Mouse (Mus musculus) ES-CJ7 (cell line): Measurements from ENCODE around the gene Gart.
"Not testable (repeated sequence)": the region's sequence is repeated elsewhere in the genome, so short reads cannot be mapped to it uniquely, and the experiment has no call there.

Source experiments
- DNase-seq: peaks from one replicate; pipeline ENCODE4 v3.0.0; 2011; ENCODE audit warnings: low read depth, low spot score

Gart gene

GRCm38 (mm10) chr16:91648220-91648550, 1.4 kb upstream of the Gart start:
- DNase-seq = peak; percentile 66

GRCm38 (mm10) chr16:91647461-91648219, 888 bp upstream of the Gart start, which contains the start of gene Son:
Gene Son, plus strand, starts transcription at chr16:91647506.
- peak; percentile 97 for DNase-seq

GRCm38 (mm10) chr16:91645995-91646602, 653 bp downstream of the Gart start:
- DNase-seq = peak; percentile 62

- DNase-seq = not testable (repeated sequence)
Observed at GRCm38 (mm10) chr16:91645420-91645819, 1.3 kb downstream of the Gart start.

GRCm38 (mm10) chr16:91644901-91645300, 1.9 kb downstream of the Gart start:
- no peak for DNase-seq

- no peak for DNase-seq
Observed at GRCm38 (mm10) chr16:91640171-91640570, 6.6 kb downstream of the Gart start.

- no peak for DNase-seq
Observed at GRCm38 (mm10) chr16:91639636-91640035, 7.1 kb downstream of the Gart start.

GRCm38 (mm10) chr16:91639161-91639560, 7.6 kb downstream of the Gart start:
- DNase-seq = no peak

- DNase-seq = no peak
Observed at GRCm38 (mm10) chr16:91633641-91634040, 13.1 kb downstream of the Gart start.

- DNase-seq = no peak
Observed at GRCm38 (mm10) chr16:91632940-91633339, 13.8 kb downstream of the Gart start.

- no peak for DNase-seq
Observed at GRCm38 (mm10) chr16:91632439-91632838, 14.3 kb downstream of the Gart start.

GRCm38 (mm10) chr16:91630584-91630983, 16.2 kb downstream of the Gart start:
- no peak for DNase-seq

- DNase-seq = no peak
Observed at GRCm38 (mm10) chr16:91629749-91630148, 17.0 kb downstream of the Gart start.

- DNase-seq = no peak
Observed at GRCm38 (mm10) chr16:91628673-91629072, 18.1 kb downstream of the Gart start.

GRCm38 (mm10) chr16:91627831-91628230, 18.9 kb downstream of the Gart start:
- DNase-seq = no peak

- DNase-seq = no peak
Observed at GRCm38 (mm10) chr16:91623074-91623473, 23.7 kb downstream of the Gart start.

- peak; percentile 51 for DNase-seq
Observed at GRCm38 (mm10) chr16:91620991-91621390, 25.8 kb downstream of the Gart start.

GRCm38 (mm10) chr16:91620185-91620584, 26.6 kb downstream of the Gart start:
- peak; percentile 41 for DNase-seq

- DNase-seq = peak; percentile 73
Observed at GRCm38 (mm10) chr16:91618511-91619501, 27.9 kb downstream of the Gart start, which contains the start of gene Dnajc28. Gene Dnajc28, minus strand, starts transcription at chr16:91619026.

- DNase-seq = no peak
Observed at GRCm38 (mm10) chr16:91614552-91614951, 32.2 kb downstream of the Gart start.

- DNase-seq = no peak
Observed at GRCm38 (mm10) chr16:91612525-91612924, 34.2 kb downstream of the Gart start.

GRCm38 (mm10) chr16:91611248-91611647, 35.5 kb downstream of the Gart start:
- DNase-seq = no peak
